Mouse (Mus musculus): ENCODE measurements around the gene Figla. TPM values are rescaled to one million over a fixed set of nuclear protein-coding genes. Genes with fewer than 3 reads are reported as not detected.

Gene Figla
- polyA plus RNA-seq, 1 experiment: 0.99 TPM

GRCm38 (mm10) chr6:86060170-86060569 is 44.2 kb downstream of the Figla start:
- Histone ChIP-seq H3K4me3 (ENCODE audit: control insufficient read depth, low read depth, low read length) (no peak overlapping the region), H3K36me3 (ENCODE audit: control insufficient read depth, insufficient read depth, low read length) (no peaks in the 10 kb centered on the region), H3K27ac (ENCODE audit: control insufficient read depth, insufficient read depth, low read depth, low read length) (no peak overlapping the region), H3K27me3 (ENCODE audit: control insufficient read depth, insufficient read depth, low read length) (no peaks in the 10 kb centered on the region), H3K4me1 (ENCODE audit: control insufficient read depth, insufficient read depth, low read length) (no peaks in the 10 kb centered on the region)
- TF ChIP-seq CTCF (IDR thresholded peaks at IDR 0.05; ENCODE audit: control insufficient read depth, insufficient read depth, insufficient replicate concordance, low read depth, low read length) (no peak), POLR2A (IDR thresholded peaks at IDR 0.05; ENCODE audit: control insufficient read depth, low read depth, low read length) (no peak)

DNA sequence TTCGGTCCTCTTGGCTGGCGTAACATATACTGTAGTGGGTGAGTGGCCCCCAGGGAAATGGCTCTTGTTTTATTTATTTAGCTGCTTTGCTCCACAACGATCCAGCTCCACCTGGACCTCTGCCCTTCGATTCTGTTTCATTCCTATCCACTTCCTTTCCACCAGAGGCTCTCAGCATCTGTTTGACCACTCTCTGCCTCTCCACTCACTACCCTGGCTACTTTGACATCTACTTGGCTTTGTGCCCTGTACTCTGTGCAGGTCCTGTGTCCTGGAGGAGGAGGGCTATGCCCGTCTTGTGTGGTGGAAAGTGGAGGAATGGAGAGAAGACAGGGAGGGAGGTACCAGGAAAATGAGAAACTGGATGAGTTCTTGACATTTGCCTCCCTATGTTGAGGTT is 46.3 kb downstream of the Figla start:
- Histone ChIP-seq H3K4me1 (ENCODE audit: control insufficient read depth, insufficient read depth, low read length) (no peaks in the 10 kb centered on the region), H3K27me3 (ENCODE audit: control insufficient read depth, insufficient read depth, low read length) (no peaks in the 10 kb centered on the region), H3K4me3 (ENCODE audit: control insufficient read depth, low read depth, low read length) (no peak overlapping the region), H3K27ac (ENCODE audit: control insufficient read depth, insufficient read depth, low read depth, low read length) (no peak overlapping the region), H3K36me3 (ENCODE audit: control insufficient read depth, insufficient read depth, low read length) (no peaks in the 10 kb centered on the region)
- TF ChIP-seq POLR2A (IDR thresholded peaks at IDR 0.05; ENCODE audit: control insufficient read depth, low read depth, low read length): no peak
- TF ChIP-seq CTCF (IDR thresholded peaks at IDR 0.05; ENCODE audit: control insufficient read depth, insufficient read depth, insufficient replicate concordance, low read depth, low read length): no peak

DNA sequence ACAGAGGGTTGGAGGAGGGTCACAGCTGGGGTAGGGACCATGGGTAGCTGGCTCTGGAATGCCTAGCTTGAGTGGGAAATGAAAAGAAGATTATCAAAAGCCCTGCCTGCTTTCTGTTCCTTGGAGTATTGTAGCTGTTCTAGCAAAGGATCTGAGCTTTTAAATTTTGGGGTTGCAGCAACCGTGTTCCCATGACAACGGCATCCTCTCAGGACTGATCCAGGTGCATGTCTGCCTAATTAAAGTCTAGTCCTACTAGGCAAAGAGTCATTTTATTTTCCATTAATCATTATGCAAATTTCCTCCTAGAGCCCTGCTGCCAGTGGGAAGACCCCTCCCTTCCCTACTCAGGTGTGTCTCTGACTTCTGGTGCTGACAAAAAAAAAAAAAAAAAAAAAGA is 46.7 kb downstream of the Figla start:
- no peaks in the 10 kb centered on the region for H3K36me3 ChIP-seq (ENCODE audit: control insufficient read depth, insufficient read depth, low read length)

GRCm38 (mm10) chr6:86064318-86065016 is 48.5 kb downstream of the Figla start:
- H3K4me3 ChIP-seq (ENCODE audit: control insufficient read depth, low read depth, low read length): no peak overlapping the region
- H3K4me1 ChIP-seq (ENCODE audit: control insufficient read depth, insufficient read depth, low read length): no peaks in the 10 kb centered on the region
- no peaks in the 10 kb centered on the region for H3K27me3 ChIP-seq (ENCODE audit: control insufficient read depth, insufficient read depth, low read length)
- H3K27ac ChIP-seq (ENCODE audit: control insufficient read depth, insufficient read depth, low read depth, low read length): no peak overlapping the region
- H3K36me3 ChIP-seq (ENCODE audit: control insufficient read depth, insufficient read depth, low read length): no peaks in the 10 kb centered on the region
- TF ChIP-seq CTCF (IDR thresholded peaks at IDR 0.05; ENCODE audit: control insufficient read depth, insufficient read depth, insufficient replicate concordance, low read depth, low read length): no peak
- TF ChIP-seq POLR2A (IDR thresholded peaks at IDR 0.05; ENCODE audit: control insufficient read depth, low read depth, low read length): no peak

More for the DNA sequence above, 46.7 kb downstream of the Figla start:
- Histone ChIP-seq H3K4me3 (ENCODE audit: control insufficient read depth, low read depth, low read length) (no peak overlapping the region), H3K4me1 (ENCODE audit: control insufficient read depth, insufficient read depth, low read length) (no peaks in the 10 kb centered on the region), H3K27me3 (ENCODE audit: control insufficient read depth, insufficient read depth, low read length) (no peaks in the 10 kb centered on the region), H3K27ac (ENCODE audit: control insufficient read depth, insufficient read depth, low read depth, low read length) (no peak overlapping the region)
- TF ChIP-seq POLR2A (IDR thresholded peaks at IDR 0.05; ENCODE audit: control insufficient read depth, low read depth, low read length) (no peak), CTCF (IDR thresholded peaks at IDR 0.05; ENCODE audit: control insufficient read depth, insufficient read depth, insufficient replicate concordance, low read depth, low read length) (no peak)

GRCm38 (mm10) chr6:86066727-86067126 is 50.8 kb downstream of the Figla start:
- TF ChIP-seq CTCF (IDR thresholded peaks at IDR 0.05; ENCODE audit: control insufficient read depth, insufficient read depth, insufficient replicate concordance, low read depth, low read length) (no peak), POLR2A (IDR thresholded peaks at IDR 0.05; ENCODE audit: control insufficient read depth, low read depth, low read length) (no peak)
- H3K36me3 ChIP-seq (ENCODE audit: control insufficient read depth, insufficient read depth, low read length): no peaks in the 10 kb centered on the region

GRCm38 (mm10) chr6:86067145-86067544 is 51.2 kb downstream of the Figla start:
- H3K4me3 ChIP-seq (ENCODE audit: control insufficient read depth, low read depth, low read length): no peak overlapping the region
- no peaks in the 10 kb centered on the region for H3K27me3 ChIP-seq (ENCODE audit: control insufficient read depth, insufficient read depth, low read length)
- H3K4me1 ChIP-seq (ENCODE audit: control insufficient read depth, insufficient read depth, low read length): no peaks in the 10 kb centered on the region
- H3K36me3 ChIP-seq (ENCODE audit: control insufficient read depth, insufficient read depth, low read length): no peaks in the 10 kb centered on the region
- TF ChIP-seq POLR2A (IDR thresholded peaks at IDR 0.05; ENCODE audit: control insufficient read depth, low read depth, low read length) (no peak), CTCF (IDR thresholded peaks at IDR 0.05; ENCODE audit: control insufficient read depth, insufficient read depth, insufficient replicate concordance, low read depth, low read length) (no peak)
- H3K27ac ChIP-seq (ENCODE audit: control insufficient read depth, insufficient read depth, low read depth, low read length): no peak overlapping the region

More at GRCm38 (mm10) chr6:86066727-86067126, 50.8 kb downstream of the Figla start:
- Histone ChIP-seq H3K27ac (ENCODE audit: control insufficient read depth, insufficient read depth, low read depth, low read length) (no peak overlapping the region), H3K4me1 (ENCODE audit: control insufficient read depth, insufficient read depth, low read length) (no peaks in the 10 kb centered on the region), H3K27me3 (ENCODE audit: control insufficient read depth, insufficient read depth, low read length) (no peaks in the 10 kb centered on the region), H3K4me3 (ENCODE audit: control insufficient read depth, low read depth, low read length) (no peak overlapping the region)

DNA sequence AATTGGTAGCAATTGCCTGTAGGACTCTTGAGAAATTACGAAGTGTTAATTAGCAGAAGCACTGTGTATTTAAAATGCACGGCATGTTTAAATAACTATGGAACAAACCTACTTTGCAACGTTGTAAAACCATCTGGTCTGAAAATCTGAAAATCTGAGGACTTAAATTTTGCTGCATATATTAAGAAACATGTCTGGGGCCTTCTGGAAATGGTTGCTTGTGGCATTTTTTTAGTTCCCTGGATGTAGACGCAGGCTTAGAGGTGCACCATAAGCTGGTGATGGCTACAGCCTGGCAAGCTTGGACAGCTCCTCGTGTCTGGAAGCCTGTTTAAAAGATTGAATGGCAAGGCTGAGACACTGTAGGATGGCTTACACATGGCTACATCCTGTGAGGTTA is 53.0 kb downstream of the Figla start:
- no peaks in the 10 kb centered on the region for H3K36me3 ChIP-seq (ENCODE audit: control insufficient read depth, insufficient read depth, low read length)
- TF ChIP-seq CTCF (IDR thresholded peaks at IDR 0.05; ENCODE audit: control insufficient read depth, insufficient read depth, insufficient replicate concordance, low read depth, low read length) (no peak), POLR2A (IDR thresholded peaks at IDR 0.05; ENCODE audit: control insufficient read depth, low read depth, low read length) (no peak)

More for the DNA sequence above, 53.0 kb downstream of the Figla start:
- Histone ChIP-seq H3K27me3 (ENCODE audit: control insufficient read depth, insufficient read depth, low read length) (no peaks in the 10 kb centered on the region), H3K4me1 (ENCODE audit: control insufficient read depth, insufficient read depth, low read length) (no peaks in the 10 kb centered on the region), H3K4me3 (ENCODE audit: control insufficient read depth, low read depth, low read length) (no peak overlapping the region), H3K27ac (ENCODE audit: control insufficient read depth, insufficient read depth, low read depth, low read length) (no peak overlapping the region)

Data from testis, adult 2 months (tissue).